Mouse (Mus musculus) c-Kit-positive CD71-negative TER-119-negative erythroid progenitor cells, embryonic 14.5 days (primary cell): ENCODE measurements around the gene Micu1.
A peak's percentile ranks its signal among the peaks of the same experiment; 100 is the strongest.

Experiments used
- DNase-seq: peaks from one replicate; pipeline ENCODE4 v3.0.0-alpha.2; 2013; ENCODE audit warnings: low read depth

Micu1 gene

DNA sequence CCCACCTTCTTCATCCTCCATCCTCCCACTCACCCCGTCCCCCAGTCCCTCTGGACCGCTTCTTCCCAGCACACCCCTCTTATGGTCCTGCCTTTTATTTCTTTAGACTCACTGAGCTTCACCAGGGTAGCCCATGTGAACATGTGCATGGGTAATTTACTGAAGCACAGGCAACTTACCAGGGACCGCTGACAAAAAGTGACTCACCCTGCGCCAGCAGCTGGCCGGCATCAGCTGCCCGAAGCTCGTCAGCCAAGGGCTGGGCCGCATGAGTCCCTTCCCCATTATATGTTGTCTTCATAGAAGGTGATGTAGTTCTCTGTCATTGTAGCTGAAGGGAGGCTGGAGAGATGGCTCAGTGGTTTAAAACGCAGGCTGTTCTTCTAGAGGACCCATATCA lies 111.5 kb downstream of the Micu1 start:
- no peak for DNase-seq

DNA sequence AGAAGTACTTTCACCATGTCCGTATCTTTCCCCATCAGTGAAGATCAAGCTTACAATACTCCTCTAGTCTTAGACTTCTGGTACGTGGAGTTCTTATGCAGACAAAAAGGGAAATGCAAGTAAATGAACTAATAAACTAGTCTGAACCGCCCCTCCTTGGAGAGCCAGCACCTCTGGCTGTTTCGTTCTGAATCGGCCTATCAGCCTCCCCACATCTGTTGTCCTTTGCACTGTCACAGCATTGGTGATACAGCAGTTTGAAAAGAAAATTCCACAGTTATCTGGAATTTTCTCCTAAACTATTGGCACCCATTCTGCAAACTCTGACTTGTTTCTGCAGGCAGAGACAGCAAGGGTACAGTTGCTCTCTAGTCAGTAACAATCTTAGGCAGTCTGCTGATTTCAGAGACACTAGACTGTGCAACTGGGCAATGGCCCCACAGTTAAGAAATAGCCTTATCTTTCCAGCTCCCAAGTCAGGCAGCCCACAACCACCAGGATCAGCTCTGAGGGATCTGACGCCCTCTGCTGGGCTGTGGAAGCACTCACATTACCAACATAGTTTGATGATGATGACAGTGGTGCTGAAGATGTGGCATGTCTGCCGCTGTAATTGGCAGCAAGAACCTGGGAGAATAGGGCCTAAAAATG lies 112.4 kb downstream of the Micu1 start:
- peak; percentile 42 for DNase-seq

DNA sequence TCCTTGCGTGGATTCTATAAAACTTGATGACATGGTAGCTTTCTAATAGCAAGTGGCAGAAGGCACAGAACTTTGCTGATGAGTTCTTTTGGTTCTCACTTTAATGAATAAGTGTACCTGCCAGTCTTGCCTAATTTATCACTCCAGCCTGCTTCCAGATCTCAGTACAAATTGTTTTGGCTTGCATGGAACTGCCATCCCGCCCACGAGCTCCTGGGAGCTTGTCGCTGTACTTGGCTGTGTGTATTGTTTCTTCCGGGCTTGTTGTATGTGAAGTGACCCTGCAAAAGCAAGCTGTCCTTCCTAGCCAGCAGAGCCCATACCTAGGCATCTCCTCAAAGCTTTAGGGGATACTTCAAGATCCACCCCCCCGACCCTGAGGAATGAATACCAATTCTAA lies 114.3 kb downstream of the Micu1 start:
- DNase-seq, result no peak

DNA sequence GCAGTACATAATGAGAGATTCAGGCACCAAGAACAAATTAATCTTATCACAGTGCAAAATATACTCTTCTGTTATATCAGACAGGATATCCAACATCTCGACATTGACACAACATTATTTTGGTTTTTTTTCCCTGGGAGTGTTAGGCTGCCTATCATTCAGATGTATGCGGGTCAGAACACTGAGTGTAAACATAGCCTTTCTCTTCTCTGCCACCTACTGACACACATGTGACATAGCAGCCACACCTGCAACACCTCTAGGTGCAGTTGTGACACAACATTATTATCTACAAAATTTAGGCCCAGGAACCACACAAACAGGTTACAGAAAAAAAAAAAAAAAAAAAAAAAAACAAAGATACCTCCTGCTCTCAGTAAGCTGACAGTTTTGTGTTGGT lies 115.3 kb downstream of the Micu1 start:
- no peak for DNase-seq

DNA sequence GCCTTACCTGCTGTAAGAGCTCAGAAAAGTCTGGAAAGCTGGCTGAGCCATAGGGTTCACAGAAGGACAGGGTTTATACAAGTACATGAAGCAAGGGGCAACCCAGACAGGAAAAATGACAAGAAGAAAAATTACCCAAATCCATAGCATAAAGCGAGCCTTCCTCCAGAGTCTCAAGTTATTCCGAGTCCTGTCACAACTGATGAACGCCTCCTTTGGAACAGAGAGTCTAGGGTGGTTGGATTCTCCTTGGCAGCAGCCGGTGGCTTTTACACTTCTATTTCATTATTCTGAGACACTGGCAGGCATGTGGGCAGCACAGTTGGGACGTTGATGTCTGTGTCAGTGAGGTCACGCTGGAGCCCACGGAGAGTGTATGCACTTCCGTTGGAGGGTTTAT lies 115.7 kb downstream of the Micu1 start:
- DNase-seq, result no peak

DNA sequence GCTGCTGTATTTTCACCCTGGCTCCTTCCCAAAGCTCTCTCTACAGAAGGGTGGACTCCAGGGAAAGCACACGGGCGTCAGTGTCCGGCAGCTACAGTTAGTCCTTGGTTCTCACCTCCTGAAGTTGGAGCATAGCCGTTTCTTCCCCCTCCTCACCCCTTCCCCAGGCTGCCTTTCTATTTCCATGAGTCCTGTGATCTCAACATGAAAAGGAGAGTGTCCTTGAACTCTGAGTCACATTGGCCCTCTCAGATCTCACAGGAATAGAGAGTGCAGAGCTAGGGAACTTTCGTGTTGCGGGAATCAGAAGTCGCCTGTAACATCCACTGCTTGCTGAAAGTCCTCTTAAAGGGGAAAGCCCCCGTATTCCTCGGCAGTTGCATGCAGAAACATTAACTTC lies 116.9 kb downstream of the Micu1 start:
- DNase-seq, result no peak

DNA sequence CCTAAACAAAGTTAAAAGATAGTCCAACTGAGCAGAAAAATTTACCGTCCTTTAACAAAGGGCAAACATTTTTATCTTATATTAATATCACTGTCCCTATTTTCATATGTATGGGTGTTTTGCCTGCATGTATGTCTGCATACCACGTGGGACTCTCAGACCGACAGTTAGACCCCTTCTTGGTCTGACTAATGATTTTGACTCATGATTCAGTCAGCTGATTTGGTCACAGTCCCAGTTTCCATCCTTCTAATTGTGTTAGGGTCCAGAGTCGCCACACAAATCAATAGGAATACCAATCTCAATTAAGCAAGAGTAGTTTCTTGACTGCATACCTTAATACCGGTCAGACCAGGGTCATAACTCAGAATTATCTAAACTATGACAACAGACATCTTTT lies 118.6 kb downstream of the Micu1 start:
- DNase-seq, result no peak

DNA sequence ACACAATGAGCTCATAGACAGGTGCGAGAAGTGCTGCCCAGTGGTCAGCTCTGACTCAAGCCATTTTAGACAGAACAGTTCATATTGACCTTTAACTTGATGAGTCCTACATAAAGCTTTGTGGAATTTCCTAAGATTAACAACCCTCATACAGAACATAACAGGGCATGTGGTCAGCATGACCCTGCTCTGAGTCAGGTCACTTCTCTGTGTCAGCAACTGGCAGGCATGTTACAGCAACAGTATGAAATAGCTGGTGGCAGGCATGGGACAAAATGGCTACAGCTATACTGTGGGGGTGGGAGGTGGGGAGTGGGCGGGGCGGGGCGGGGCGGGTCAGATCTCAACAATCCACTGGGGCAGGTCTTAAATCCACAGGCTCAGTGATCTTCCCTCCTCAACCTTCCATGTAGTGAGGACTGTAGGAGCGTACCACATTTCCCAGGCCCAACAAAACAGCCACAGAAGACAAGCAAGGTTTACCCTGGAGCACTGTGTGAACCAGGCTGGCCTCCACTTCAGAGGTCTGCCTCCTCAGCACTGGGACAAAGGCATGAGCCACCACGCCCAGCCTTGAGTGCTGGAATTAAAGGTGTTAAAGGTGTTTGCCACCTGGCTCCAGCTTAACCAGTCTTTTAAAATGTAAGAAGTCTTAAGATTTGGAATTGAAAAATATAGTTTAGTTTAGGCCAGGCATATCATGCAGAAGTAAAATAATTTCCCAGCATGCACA lies 119.2 kb downstream of the Micu1 start:
- DNase-seq, result no peak

DNA sequence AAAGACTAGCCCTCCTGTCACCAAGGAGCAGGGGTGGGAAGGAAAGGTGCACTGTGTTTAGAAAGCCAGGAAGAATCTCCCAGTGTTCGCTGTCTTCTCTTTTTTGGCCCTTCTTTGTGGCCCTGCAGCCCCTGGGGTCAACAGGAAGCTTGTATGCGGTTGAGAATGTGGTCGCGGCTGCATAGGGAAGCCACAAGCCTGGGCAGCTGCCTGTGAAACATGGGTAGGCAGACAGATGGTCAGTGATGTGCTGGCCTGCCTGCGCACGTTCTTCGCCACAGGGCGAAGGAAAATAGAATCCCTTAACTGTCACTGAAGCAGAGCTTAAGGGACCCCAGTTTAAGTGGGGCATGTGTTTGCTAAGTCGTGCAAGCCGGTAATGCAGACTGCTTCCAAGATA lies 120.6 kb downstream of the Micu1 start:
- DNase-seq, result no peak

DNA sequence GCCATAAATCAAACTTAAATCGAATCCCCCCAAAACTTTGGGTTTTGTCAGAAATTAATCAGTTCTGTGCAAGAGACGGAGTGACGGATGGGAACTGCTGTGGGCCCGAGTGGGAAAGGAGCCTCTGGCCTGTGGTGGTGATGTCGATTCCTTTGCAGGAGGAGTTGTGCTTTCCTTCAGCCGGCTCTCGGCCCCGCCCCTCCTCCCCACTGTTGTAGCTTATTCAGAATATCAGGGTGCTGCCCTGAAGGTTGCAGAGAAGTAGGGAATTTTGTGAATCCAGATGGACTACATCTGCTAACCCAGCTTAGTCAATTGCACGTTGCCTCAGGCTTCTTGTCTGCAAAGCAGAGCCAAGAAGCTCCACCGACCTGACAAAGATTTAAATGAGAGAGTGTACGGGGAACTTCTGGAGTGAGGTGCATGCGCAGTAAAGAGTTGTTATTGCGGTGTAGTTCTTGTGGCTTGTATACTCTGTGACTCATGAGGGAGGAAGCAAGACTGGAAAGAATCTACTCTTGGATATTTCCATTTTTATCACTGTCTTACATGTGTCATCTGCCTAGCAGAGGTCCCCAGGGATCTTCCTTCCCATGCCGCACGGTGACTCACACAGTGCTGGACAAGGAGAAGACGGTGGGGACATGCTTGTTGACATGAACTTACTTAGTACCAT lies 123.0 kb downstream of the Micu1 start:
- no peak for DNase-seq

DNA sequence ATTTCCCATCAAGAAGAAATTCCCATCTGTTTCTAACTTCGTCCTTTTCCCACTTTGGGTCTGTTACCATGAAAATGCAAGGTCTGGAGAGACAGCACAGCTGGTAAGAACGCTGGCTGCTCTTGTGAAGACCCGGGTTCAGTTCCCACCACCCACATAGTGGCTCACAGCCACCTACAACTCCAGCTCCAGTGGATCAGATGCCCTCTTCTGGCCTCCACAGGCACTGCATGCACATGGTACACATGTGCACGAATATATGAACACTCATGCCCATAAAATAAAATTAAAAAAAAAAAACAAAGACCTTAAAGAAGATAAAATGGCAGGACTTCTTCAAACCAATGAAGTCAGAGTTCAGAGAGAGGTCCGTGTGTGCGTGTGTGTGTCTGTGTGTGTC lies 127.6 kb downstream of the Micu1 start:
- no peak for DNase-seq

DNA sequence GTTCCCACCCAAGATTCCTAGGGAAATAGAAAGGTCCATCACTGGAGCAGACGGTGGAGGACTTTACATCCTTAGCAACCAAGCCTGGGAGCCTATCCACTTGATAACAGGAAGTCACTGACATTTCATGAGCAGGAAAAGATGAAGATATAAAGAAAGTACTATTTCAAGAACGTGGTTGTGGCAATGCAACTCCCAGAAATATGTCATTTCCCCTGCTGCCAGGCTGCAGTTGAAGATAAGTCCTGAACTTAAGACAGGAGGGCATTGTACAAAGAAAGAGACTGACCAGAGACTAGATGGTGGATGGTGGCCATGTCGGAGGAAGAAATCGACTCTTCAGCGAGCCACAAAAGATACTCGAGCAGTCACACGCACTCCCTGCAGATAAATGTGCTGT lies 129.7 kb downstream of the Micu1 start:
- no peak for DNase-seq

DNA sequence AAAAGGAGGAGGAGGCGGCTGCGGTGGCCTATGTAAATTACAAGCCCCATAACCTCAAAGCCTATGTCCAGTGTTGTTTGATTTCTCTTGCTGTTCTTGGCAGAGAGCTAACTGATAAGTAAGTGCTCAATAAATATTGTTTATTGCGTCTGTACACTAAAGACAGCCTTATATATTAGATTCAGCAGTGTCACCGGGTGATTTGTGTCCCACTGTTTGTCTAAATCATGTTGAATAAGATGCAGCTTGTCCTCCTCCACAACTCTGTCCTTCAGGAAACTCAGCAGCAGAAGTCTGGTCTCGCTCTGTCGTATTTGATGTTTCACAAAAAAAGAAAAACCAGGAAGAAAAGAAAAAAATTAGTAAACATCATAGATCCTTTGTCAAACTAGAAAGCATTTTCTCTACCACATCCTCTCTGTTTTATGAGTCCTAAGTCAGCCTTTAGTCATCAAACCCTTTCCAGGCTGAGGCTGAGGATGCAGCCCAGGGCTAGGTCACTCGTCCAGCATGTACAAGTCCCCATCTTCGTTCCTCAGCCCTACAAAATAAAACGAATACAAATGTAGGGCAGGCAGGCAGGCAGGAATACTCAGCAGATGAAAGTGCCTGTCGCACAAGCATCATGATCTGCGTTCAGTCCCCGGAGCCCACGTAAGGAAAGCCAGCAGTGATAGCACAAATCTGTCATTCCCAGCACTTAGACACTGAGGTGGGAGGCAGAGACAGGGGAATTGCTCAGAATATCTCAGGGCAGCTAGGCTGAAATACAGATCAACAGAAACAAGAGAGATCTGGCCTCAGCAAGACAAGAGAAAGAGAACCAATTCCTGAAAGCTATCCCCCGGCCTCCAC lies 133.3 kb downstream of the Micu1 start:
- no peak for DNase-seq

DNA sequence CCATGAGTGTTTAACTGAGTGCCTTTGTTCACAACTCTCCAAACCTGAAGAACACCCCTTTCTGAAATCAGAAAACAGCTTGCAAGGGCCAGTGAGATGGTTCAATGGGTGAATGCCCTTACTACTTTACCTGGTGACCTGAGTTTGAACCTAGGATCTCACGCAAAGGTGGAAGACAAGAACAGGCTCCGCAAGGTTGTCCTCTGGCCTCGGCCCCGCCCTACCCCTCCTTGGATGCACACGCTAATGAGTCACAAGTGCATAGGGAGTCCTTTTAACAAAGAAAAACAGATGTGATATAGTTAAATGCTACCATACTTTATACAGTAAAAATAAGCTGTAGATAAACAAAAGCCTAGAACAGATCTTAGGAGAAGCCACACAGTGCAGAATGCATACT lies 135.2 kb downstream of the Micu1 start:
- DNase-seq, result no peak

DNA sequence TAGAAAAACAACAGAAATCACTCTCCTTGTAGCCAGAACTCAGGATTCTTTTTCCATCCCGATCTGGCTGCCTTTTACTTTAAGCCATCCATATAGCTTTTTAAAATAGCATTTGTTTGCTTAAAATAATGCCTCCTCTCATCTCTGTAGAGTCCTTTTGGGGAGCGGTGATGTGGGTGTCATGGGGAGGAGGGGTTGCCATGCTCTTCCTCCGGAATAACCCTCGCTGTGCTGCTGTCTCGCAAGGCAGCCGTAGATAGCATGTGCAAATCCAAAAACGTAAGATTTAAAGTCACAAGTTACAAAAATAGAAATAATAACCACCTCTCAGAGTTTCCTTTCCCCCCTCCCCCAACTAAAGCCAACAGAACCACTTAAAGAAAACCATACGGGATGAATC lies 139.2 kb downstream of the Micu1 start:
- DNase-seq, result no peak

DNA sequence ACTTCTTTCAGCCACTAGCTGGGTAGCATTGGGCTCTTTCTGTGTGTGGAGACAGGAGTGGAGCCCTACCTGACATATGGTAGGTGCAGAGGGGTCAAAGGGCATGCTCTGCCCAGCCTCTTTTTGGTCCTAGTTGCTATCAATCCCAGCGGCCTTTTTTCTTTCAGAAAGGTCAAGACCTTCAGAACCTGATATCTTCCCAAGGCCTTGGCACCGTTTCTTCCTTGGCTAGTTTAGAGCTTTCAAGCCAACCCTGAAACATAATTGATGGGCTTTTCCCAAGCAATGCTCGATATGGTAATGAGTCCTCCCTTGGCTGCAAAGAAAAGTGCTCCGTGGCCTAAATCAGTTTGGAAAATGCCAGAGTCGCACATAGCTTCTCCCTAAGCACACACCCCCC lies 140.8 kb downstream of the Micu1 start:
- no peak for DNase-seq

DNA sequence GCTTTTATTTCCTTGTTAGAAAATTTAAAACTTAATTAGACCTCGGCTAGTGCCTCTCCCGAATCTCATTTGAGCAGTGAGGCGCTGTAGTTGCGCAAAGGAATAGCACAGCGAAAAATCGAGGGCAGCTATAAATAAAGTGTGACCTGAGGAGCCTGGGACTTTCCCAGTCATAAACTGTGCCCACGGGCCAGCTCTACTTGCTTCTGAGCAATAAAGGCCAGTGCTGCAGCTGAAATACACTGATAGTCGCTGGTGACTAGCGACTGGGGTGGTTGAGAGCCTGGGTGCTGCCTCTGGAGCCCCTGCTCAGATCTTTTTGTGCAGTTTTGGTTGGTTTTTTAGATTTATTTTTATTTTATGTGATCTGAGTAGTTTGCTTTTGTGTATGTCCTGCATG lies 142.4 kb downstream of the Micu1 start:
- no peak for DNase-seq

DNA sequence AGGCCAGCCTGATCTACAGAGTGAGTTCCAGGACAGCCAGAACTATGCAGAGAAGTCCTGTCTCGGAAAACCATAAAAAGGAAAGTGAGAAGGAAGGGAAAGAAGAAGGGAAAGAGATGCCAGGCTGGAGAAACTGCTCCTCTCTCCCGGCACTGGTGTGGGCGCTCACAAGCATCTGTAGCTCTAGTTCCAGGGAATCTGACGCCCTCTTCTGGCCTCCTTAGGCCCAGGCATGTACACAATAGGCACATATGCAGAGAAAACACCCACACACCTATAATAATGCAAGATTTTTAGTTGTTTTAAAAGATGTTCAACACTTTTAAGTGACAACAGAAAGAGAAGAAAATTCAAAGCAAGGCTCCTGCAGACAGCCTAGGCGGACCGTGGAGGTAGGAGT lies 144.1 kb downstream of the Micu1 start:
- no peak for DNase-seq

DNA sequence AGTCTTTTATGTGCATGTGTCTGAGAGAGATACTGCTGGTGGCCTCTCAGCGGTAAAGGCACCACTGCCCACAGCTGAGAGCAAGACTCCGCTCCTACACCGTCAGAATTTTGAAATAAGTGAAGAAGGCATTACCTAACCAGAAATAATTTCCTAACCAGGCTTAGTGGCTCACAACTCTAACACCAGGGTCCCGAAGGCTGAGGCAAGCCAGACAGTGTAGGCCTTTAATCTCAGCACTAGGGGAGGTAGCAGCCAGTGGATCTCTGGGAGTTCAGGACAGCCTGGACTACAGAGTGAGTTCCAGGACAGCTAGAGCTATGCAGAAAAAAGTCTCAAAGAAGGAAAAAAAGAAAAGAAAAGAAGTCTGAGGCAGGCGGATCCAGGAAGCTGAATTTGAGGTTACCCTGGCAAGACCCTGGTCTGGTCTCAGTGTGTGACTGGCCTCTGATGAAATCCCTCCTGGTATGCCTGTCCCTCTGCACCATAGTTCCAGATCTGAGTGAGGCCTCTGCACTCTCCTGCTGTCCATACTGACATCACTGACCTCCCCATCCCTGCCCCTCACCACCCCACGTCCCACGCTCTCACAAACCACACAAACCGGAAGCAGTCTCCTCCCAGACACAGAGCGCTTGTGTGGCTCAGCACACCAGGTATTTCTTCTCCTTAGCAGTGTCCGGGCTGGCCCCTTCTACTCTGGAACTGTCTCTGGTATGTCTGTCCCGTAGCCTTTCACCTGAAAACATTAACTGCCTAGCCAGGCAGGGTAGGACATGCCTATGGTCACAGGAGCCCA lies 146.0 kb downstream of the Micu1 start:
- no peak for DNase-seq

DNA sequence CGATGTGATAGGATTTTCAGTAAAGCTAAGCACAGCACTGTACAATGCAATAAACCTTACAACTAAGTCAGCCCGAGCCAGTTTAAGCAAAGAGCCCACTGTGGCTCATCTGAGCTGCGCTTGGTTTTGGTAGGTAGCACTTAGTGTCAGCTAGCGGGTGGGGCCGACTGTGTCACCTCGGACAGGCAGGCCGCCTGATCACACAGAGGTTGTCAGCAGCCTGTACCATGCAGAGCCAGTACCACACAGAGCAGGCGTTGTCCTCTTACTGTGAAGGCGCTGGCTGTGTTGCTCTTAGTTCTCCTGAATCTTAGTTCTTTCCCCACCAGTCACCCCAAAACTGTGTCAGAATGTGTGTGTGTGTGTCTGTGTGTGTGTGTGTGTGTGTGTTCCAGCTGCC lies 146.7 kb downstream of the Micu1 start:
- DNase-seq, result no peak

DNA sequence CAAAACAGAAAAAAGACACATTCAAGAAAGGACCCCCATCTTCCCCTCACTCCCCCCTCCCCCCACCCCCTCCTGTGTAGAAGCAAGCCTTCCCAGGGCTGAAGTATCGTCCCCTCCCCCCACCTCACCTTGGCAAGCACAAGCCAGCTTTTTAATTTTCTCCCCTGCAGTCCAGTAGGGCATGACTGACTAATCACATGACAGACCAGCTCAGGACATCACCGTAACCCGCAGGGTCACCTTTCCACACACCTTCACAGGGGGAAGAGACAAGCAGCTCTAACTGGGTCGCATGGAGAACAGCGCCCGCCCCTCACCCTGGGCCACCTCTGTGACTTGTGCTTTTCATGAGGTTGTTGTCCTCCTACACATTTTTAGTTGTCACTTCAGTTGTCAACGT lies 147.1 kb downstream of the Micu1 start:
- DNase-seq, result no peak

DNA sequence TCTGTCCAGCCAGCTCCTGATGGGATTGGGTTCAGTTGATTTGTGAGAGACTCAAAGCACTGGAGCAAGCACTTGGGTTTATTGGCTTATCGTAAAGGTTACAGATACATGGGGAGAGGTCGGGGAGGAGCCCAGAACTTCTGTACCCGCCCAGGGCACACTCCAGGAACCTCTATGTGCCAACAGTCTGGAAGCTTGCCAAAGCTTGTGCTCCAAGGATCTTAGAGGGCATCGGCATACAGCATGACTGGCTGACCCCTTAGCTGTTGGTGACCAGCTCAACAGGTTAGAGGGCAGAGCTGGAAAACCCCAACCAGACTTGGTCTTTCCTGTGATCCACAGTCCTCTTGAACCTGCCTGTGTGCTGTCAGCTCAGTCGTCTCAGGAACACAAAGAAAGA lies 154.9 kb downstream of the Micu1 start:
- no peak for DNase-seq
